Mouse (Mus musculus) heart, adult 2 months (tissue): ENCODE results near the gene Strip2.

Experiments
- CTCF ChIP-seq: fragments of 200-600 bp; IDR thresholded peaks from 2 replicates; pipeline ENCODE4 v1.8.1; 2022; ENCODE audit warnings: antibody characterized with exemption, mild to moderate bottlenecking, moderate library complexity
- POLR2A ChIP-seq: fragments of 200-500 bp; IDR thresholded peaks from 2 replicates; pipeline ENCODE4 v1.6.1; 2011; ENCODE audit warnings: mild to moderate bottlenecking, low read depth, low read length, control low read depth; ENCODE audit not compliant: insufficient read depth

DNA sequence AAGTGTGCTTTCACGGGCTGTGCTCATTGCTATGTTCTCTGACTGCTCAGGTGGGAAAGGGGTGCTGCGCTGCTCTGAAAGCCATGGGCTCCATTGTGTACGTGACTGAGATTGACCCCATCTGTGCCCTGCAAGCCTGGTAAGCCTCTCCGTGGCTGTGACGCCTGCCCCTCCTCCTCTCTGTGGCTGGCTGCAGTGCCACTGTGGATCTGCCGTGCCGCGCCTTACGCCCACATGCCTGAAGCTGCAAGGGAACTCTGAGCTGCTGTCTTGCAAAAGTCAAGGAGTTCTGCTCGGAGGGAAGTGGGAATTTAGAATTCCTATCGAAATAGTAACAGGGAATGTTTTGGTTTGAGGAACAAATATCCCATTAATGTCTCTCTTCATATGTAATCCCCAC, 25.7 kb upstream of the Strip2 start:
- TF ChIP-seq POLR2A, result no peak
- no peak for TF ChIP-seq CTCF
